Mouse (Mus musculus) small intestine, adult 2 months (tissue): ENCODE measurements at regions not wholly inside any gene's neighbourhood (a gene's known extent, or its start where the extent isn't known, plus 50 kb on each side); places are given as distances from the start of the nearest gene placed in this dataset.

ENCODE experiments used
- H3K27ac ChIP-seq: fragments of 200-500 bp; 2 replicates; pipeline ENCODE4 v1.5.1; 2012; ENCODE audit warnings: low read depth, low read length, control low read depth, inconsistent platforms; ENCODE audit not compliant: insufficient read depth
- H3K27me3 ChIP-seq: fragments of 200-500 bp; 2 replicates; pipeline ENCODE4 v1.6.1; 2012; ENCODE audit warnings: mild to moderate bottlenecking, moderate library complexity, low read length, inconsistent platforms; ENCODE audit not compliant: control insufficient read depth, insufficient read depth
- H3K36me3 ChIP-seq: fragments of 200-500 bp; 2 replicates; pipeline ENCODE4 v1.6.1; 2012; ENCODE audit warnings: mild to moderate bottlenecking, low read length, control low read depth, inconsistent platforms; ENCODE audit not compliant: control insufficient read depth, insufficient read depth
- H3K4me1 ChIP-seq: fragments of 200-500 bp; 2 replicates; pipeline ENCODE4 v1.6.1; 2012; ENCODE audit warnings: low read length, inconsistent platforms, mixed read lengths; ENCODE audit not compliant: control insufficient read depth, insufficient read depth, insufficient read length
- H3K4me3 ChIP-seq: fragments of 200-500 bp; 2 replicates; pipeline ENCODE4 v1.5.1; 2012; ENCODE audit warnings: low read depth, mild to moderate bottlenecking, control low read depth, inconsistent platforms, low read length, moderate library complexity
- CTCF ChIP-seq: fragments of 200-500 bp; IDR thresholded peaks from 2 replicates; pipeline ENCODE4 v1.5.1; 2012; ENCODE audit warnings: low read depth, mild to moderate bottlenecking, control low read depth, inconsistent platforms, low read length, moderate library complexity, mixed read lengths; ENCODE audit not compliant: insufficient replicate concordance, insufficient read length; ENCODE audit errors: extremely low read depth
- POLR2A ChIP-seq: fragments of 200-500 bp; IDR thresholded peaks from 2 replicates; pipeline ENCODE4 v1.6.1; 2012; ENCODE audit warnings: low read depth, mild to moderate bottlenecking, control low read depth, inconsistent platforms, low read length, moderate library complexity
- WGBS: fragments of 180-500 bp; shearing (Covaris S2); methylation state at CpG from one replicate; pipeline ENCODE4 v1.1.7; 2018; 5-methylcytosine and 5-hydroxymethylcytosine counted together

DNA sequence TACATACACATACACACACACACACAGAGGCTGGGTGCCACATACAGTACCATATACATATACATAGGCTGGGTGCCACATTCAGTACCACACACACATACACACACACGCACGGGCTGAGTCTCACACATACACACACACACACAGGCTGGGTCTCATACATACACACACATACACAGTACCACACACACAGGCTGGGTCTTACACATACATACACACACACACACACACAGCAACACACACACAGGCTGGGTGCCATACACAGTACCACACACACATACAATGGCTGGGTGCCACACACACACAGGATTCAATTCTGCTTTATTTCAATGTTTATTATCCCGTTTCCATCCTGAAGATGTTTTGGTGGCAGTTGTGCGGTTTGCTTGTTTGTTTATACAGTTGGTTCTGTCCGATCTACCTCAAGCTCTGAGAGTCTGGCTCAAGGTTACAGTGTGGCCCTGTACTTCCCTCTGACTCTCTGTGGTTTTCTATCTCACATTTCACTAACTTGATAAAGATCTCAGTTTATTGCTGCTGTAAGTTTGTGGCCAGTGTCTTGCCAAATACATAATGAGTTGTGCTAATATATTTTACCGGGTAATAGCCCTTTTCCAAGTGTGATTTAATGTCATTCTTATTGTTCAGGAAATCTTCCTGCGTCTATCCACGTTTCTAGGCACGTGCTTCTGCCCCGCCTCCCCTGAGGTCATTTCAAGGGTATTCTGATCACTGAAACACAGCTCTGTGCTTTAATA is 164.7 kb upstream of the Zfp637 start:
- TF ChIP-seq CTCF (no peak), POLR2A (no peak)
- Histone ChIP-seq H3K27me3 (no peaks in the 10 kb centered on the region), H3K27ac (peak overlapping the region; percentile 9; the same call in 1 of the 2 replicates), H3K4me1 (peaks cover 4% of the 10 kb centered on the region; the same call in 1 of the 2 replicates), H3K4me3 (no peak overlapping the region), H3K36me3 (no peaks in the 10 kb centered on the region)
- 36% methylated on average over 10 of the region's 10 CpGs for WGBS

DNA sequence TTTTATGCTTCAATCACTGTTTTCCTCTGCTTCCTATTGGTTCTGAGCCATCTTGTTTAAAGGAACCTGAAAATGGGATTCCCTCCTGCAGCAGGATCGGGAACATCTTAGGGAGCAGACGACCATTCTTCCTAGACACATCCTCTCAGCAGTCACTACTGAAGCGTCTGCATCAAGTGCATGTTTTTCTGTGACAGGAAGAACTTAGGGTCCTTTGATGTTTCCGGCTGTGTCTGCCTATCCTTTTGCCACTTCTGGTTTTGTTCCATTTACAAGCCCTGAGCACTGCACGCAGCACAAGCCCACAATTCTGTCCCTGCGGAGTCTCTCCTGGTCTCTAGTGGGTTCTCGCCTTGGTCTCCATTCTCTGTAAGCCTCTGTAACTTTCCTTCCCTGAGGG is 163.9 kb upstream of the Zfp637 start:
- Histone ChIP-seq H3K4me3 (no peak overlapping the region), H3K36me3 (no peaks in the 10 kb centered on the region), H3K27ac (no peak overlapping the region), H3K27me3 (no peaks in the 10 kb centered on the region), H3K4me1 (peaks cover 4% of the 10 kb centered on the region; the same call in 1 of the 2 replicates)
- TF ChIP-seq CTCF = no peak
- no peak for TF ChIP-seq POLR2A
- 74% methylated on average over 7 of the region's 7 CpGs for WGBS

DNA sequence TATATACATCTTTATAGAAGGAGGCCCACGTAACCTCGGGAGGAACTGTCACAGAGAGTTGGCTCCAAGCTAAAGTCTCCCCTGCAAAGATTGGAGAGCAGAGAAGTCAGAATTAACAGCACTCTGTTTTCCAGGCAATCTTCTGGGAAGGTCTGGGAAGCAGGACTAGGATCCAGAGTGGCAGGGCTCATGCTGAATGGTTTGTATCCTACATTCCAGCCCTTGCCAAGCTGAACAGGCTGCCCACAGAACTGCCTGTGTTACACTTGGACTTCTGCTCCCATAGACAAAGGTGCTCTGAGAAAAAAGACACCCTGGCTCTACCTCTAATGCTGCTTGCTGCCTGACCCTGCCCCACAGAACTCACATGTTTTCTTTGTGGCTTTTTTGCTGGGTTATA is 163.2 kb upstream of the Zfp637 start:
- Histone ChIP-seq H3K4me1 (peaks cover 4% of the 10 kb centered on the region; the same call in 1 of the 2 replicates), H3K27me3 (no peaks in the 10 kb centered on the region), H3K4me3 (no peak overlapping the region), H3K36me3 (no peaks in the 10 kb centered on the region), H3K27ac (no peak overlapping the region)
- WGBS = 78% methylated on average over 2 of the region's 2 CpGs
- TF ChIP-seq POLR2A (no peak), CTCF (no peak)

DNA sequence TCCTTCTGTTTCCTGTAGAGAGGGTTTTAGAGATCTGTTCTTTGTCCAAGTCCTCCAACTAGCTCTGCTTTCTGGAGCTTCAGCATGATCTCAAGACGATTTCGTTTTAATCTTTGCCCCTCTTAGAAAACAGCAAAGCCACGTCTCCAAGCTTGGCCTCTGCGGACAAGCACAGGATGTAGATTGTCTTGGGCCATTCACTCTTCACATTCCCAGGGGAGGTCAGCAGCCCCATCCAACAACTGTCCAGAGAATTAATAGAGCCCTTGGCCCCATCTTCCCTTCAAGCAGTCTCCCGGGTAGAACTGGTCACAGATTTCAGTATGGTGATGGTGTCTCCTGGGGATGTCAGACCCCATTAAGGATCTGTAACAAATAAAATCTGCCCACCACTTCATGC is 162.7 kb upstream of the Zfp637 start:
- H3K4me1 ChIP-seq = peaks cover 4% of the 10 kb centered on the region; the same call in 1 of the 2 replicates
- no peaks in the 10 kb centered on the region for H3K36me3 ChIP-seq
- no peak overlapping the region for H3K27ac ChIP-seq
- H3K4me3 ChIP-seq = no peak overlapping the region
- 72% methylated on average over 5 of the region's 5 CpGs for WGBS
- H3K27me3 ChIP-seq = no peaks in the 10 kb centered on the region
- TF ChIP-seq CTCF = no peak
- TF ChIP-seq POLR2A = no peak

DNA sequence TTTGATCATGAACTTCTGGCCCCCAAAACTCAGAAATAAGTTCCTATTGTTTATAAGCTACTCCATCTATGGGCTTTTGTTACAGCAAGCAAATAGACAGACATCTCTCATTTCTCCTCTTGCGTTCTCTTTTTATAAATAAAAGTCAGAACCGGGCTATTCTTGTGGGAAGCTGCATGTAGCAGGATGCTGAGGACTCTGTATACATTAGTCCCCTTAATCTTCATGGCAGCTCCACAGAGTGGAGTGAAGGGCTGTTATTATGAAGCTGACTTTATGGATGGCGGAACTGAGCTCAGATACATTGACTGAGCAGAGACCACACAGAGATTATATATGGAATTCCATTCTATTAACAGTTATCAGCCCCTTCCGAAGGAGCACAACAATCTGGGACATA is 162.1 kb upstream of the Zfp637 start:
- Histone ChIP-seq H3K4me1 (peaks cover 4% of the 10 kb centered on the region; the same call in 1 of the 2 replicates), H3K36me3 (no peaks in the 10 kb centered on the region), H3K4me3 (no peak overlapping the region), H3K27me3 (no peaks in the 10 kb centered on the region), H3K27ac (no peak overlapping the region)
- whole genome bisulfite sequencing = 79% methylated on average over 4 of the region's 4 CpGs
- TF ChIP-seq POLR2A (no peak), CTCF (no peak)

DNA sequence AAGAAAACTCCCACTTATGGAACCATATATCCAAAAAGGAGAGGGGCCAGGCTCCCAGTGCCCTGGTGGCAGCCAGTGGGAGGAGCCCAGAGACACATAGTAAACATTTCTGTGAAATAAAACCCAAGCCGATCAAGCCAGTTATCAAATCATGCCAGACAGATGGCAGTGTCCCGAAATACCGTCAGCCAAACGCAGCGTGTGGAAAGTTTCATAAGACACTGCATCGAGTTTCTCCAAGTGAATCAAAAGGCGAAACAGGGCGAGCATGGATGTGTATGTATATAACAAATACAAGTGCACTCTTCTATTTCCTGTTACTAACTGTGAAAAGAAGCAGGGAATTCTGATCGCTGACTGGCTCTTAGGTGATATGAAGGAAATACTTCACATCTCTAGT is 154.8 kb upstream of the Zfp637 start:
- Histone ChIP-seq H3K27me3 (no peaks in the 10 kb centered on the region), H3K4me1 (no peaks in the 10 kb centered on the region), H3K27ac (no peak overlapping the region), H3K4me3 (no peak overlapping the region), H3K36me3 (no peaks in the 10 kb centered on the region)
- TF ChIP-seq CTCF (no peak), POLR2A (no peak)
- WGBS = 76% methylated on average over 9 of the region's 9 CpGs

DNA sequence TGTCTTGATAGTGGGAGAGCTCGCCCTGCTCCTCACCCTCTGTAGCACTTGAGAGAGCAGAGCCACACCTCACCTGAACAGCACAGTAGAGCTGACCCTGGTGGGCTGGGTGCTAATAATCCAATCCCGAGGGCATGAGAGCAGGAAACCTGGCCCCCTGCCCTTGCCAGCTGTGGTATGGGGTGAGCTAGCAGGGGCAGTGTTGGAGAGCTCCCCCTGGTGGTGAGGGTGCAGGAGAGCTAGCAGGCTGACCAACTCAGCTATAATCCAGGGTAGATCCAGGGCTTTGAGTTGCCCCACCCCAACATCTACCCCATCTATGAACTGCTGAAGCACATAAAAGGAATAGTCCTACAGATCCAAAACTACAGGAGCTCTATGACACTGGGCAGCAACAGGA is 153.9 kb upstream of the Zfp637 start:
- TF ChIP-seq POLR2A (no peak), CTCF (peak; percentile 43; the same call in 1 of the 2 replicates)
- no peaks in the 10 kb centered on the region for H3K27me3 ChIP-seq
- no peaks in the 10 kb centered on the region for H3K4me1 ChIP-seq
- no peaks in the 10 kb centered on the region for H3K36me3 ChIP-seq
- no peak overlapping the region for H3K4me3 ChIP-seq
- WGBS = 73% methylated on average over 2 of the region's 2 CpGs
- H3K27ac ChIP-seq = no peak overlapping the region
